In the genomic region with DNA sequence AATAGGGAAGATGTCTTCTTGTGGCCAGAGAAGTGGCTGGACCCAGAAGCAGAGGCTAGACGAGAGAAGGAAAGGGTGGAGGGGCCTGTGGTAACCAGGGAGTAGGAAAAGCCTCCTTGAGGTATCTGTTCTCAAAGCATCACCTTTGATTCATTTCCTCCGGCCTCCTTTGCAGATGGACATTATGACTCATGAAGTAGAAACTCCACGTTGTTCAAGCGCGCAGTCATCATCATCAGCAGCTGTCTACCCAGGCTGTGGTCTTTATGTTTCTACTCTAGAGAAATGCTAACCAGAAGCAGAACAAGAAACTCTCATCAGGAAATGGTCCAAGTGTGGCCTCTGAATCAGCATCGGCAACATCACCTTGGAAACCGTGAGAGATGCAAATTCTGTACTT, we compare ENCODE assay signal across 24 mouse cellular contexts. TPM values are rescaled to one million over a fixed set of nuclear protein-coding genes. Genes with fewer than 3 reads are reported as not detected.
DNase-seq lines count a peak whose midpoint lies in the region; ATAC-seq and TF ChIP-seq lines count a peak whose summit lies in the region.
"Had no signal": no experiment of that assay in that cellular context is flagged by ENCODE, and none has a peak within 500 bp of the region (broad histone marks: within the 10 kb centered on the region; RNA-seq: fewer than 3 reads in every experiment).

No protein-coding gene starts in this region.

- no peaks in the 10 kb centered on the region for H3K4me1 ChIP-seq in forebrain, embryonic 16.5 days (replicated peaks; ENCODE audit: control insufficient read depth, insufficient read depth, low read length)
- H3K4me1 ChIP-seq: embryonic facial prominence, embryonic 13.5 days; embryonic facial prominence, embryonic 15.5 days; forebrain, embryonic 10.5 days; forebrain, embryonic 12.5 days had no signal

- no peaks in the 10 kb centered on the region for H3K36me3 ChIP-seq in C2C12 (ENCODE audit: control insufficient read depth, insufficient read depth)
- no peaks in the 10 kb centered on the region for H3K36me3 ChIP-seq in myocyte (ENCODE audit: control insufficient read depth, insufficient read depth)
- no peaks in the 10 kb centered on the region for H3K36me3 ChIP-seq in forebrain, embryonic 16.5 days (ENCODE audit: control insufficient read depth, insufficient read depth)
- H3K36me3 ChIP-seq: embryonic facial prominence, embryonic 13.5 days; embryonic facial prominence, embryonic 15.5 days; forebrain, embryonic 10.5 days; forebrain, embryonic 12.5 days had no signal

- H3ac ChIP-seq in C2C12 (ENCODE audit: control insufficient read depth, insufficient read length, low read depth), result no peak overlapping the region
- no peak overlapping the region for H3ac ChIP-seq in myocyte (ENCODE audit: control insufficient read depth, insufficient read length)

- H3K4me3 ChIP-seq in C2C12 (ENCODE audit: insufficient read depth, poor library complexity, severe bottlenecking) (no peak overlapping the region), myocyte (no peak overlapping the region)
- no peak overlapping the region for H3K4me3 ChIP-seq in forebrain, embryonic 16.5 days (replicated peaks; ENCODE audit: low read length)
- H3K4me3 ChIP-seq: embryonic facial prominence, embryonic 13.5 days; embryonic facial prominence, embryonic 15.5 days; erythroblast, embryonic 14.5 days; forebrain, embryonic 10.5 days; forebrain, embryonic 12.5 days had no signal

- H3K79me3 ChIP-seq in C2C12 (ENCODE audit: low read depth), result no peaks in the 10 kb centered on the region

- H3K4me2 ChIP-seq in myocyte (ENCODE audit: low read depth), result peak overlapping the region; percentile 6
- H3K4me2 ChIP-seq in forebrain, embryonic 16.5 days (ENCODE audit: low read length), result no peak overlapping the region
- H3K4me2 ChIP-seq: embryonic facial prominence, embryonic 13.5 days; embryonic facial prominence, embryonic 15.5 days; forebrain, embryonic 12.5 days had no signal

- TF ChIP-seq POLR2A in myocyte (IDR thresholded peaks at IDR 0.05; ENCODE audit: insufficient read length, low read depth), result no peak

- WGBS in forebrain, embryonic 16.5 days, result 89% methylated on average over 7 of the region's 7 CpGs

- H3K27me3 ChIP-seq in C2C12 (ENCODE audit: control insufficient read depth, insufficient read depth, insufficient read length) (no peaks in the 10 kb centered on the region), myocyte (ENCODE audit: control insufficient read depth, insufficient read depth, insufficient read length) (no peaks in the 10 kb centered on the region)
- no peaks in the 10 kb centered on the region for H3K27me3 ChIP-seq in forebrain, embryonic 16.5 days (replicated peaks; ENCODE audit: control insufficient read depth, insufficient read depth, low read length)
- H3K27me3 ChIP-seq: embryonic facial prominence, embryonic 13.5 days; embryonic facial prominence, embryonic 15.5 days; forebrain, embryonic 12.5 days had no signal

- DNase-seq in 416B (ENCODE audit: low read depth), result peak; percentile 19
- DNase-seq in lung, postnatal 36 days, result no peak
- no peak for DNase-seq in kidney, postnatal 10 days
- DNase-seq: adrenal gland, adult 2 months; adrenal gland, postnatal 10 days; adrenal gland, postnatal 25 days; cerebellum, adult 11 months; cerebellum, adult 18-20 months; cerebellum, adult 8-10 months; cerebellum, adult 9-11 months; cerebellum, postnatal 14 days; cerebellum, postnatal 36 days; embryo, embryonic 11 days; forebrain, postnatal 0 days had no signal

- no peaks in the 10 kb centered on the region for H3K9me3 ChIP-seq in forebrain, embryonic 16.5 days (ENCODE audit: control insufficient read depth, low read length)
- H3K9me3 ChIP-seq: embryonic facial prominence, embryonic 13.5 days; embryonic facial prominence, embryonic 15.5 days; forebrain, embryonic 10.5 days; forebrain, embryonic 12.5 days had no signal

- no peaks in the 10 kb centered on the region for H3K79me2 ChIP-seq in C2C12 (ENCODE audit: control insufficient read depth, insufficient read depth)
- no peaks in the 10 kb centered on the region for H3K79me2 ChIP-seq in myocyte (ENCODE audit: control insufficient read depth, insufficient read depth)

- no peak for ATAC-seq in forebrain, embryonic 16.5 days
- ATAC-seq: CD4-positive, CD25-positive, alpha-beta regulatory T cell, adult 4 months; forebrain, embryonic 14.5 days; forebrain, postnatal 0 days had no signal

- H3K9ac ChIP-seq in forebrain, embryonic 16.5 days (replicated peaks; ENCODE audit: low read depth, low read length), result no peak overlapping the region
- H3K9ac ChIP-seq: embryonic facial prominence, embryonic 13.5 days; embryonic facial prominence, embryonic 15.5 days; forebrain, embryonic 12.5 days; forebrain, postnatal 0 days had no signal

- H3K27ac ChIP-seq in forebrain, embryonic 16.5 days (ENCODE audit: low read length), result no peak overlapping the region
- H3K27ac ChIP-seq: embryonic facial prominence, embryonic 13.5 days; embryonic facial prominence, embryonic 15.5 days; forebrain, embryonic 10.5 days; forebrain, embryonic 12.5 days had no signal

- TF ChIP-seq CTCF in C2C12 (IDR thresholded peaks at IDR 0.05; ENCODE audit: control insufficient read depth, insufficient read depth, insufficient read length), result no peak

TF ChIP-seq in C2C12, 6 proteins besides CTCF, POLR2A, EP300 and RAD21:
- TF ChIP-seq MYOD1 (IDR thresholded peaks at IDR 0.05; ENCODE audit: control insufficient read depth, insufficient read length, low read depth) (peak; percentile 74), FOSL1 (IDR thresholded peaks at IDR 0.05; ENCODE audit: insufficient read depth, low read length, poor library complexity, severe bottlenecking) (peak; percentile 5), USF1 (IDR thresholded peaks at IDR 0.05; ENCODE audit: low read depth) (no peak)

TF ChIP-seq in myocyte, 11 proteins besides CTCF, POLR2A, EP300 and RAD21:
- peak in 1 of 3 experiments; percentile 16 for TF ChIP-seq MYOD1 (IDR thresholded peaks at IDR 0.05; ENCODE audit: control insufficient read depth in 1 of 3, insufficient read length in 2 of 3, low read depth in 2 of 3)
- TF ChIP-seq CEBPB (IDR thresholded peaks at IDR 0.05; ENCODE audit: insufficient read depth, poor library complexity, severe bottlenecking), result no peak
- TF ChIP-seq TCF12 (IDR thresholded peaks at IDR 0.05; ENCODE audit: insufficient read depth, poor library complexity, severe bottlenecking), result no peak

RNA-seq across cellular contexts. Expression of a gene that starts 50.3 kb away (rescaled TPM):
- polyA plus RNA-seq in C2C12 (2012; fragmentation: generic; extraction: Trizol) (0.04 TPM), myocyte (2012; fragmentation: generic; extraction: Trizol) (0.35 TPM)
- polyA plus RNA-seq in forebrain, embryonic 16.5 days (2015; fragmentation: Nextera tagmentation; extraction: Ambion mirVana), result 0.09 and 0.28 TPM in 2 replicates
- polyA plus RNA-seq: erythroblast, embryonic 14.5 days had no signal
